Mouse (Mus musculus) urinary bladder, postnatal 25 days (tissue): ENCODE results near the gene Gabrr1.
"Not testable (repeated sequence)": the region's sequence is repeated elsewhere in the genome, so short reads cannot be mapped to it uniquely, and the experiment has no call there.

Source experiments
- DNase-seq: peaks from one replicate; pipeline ENCODE4 v3.0.0; 2022; ENCODE audit warnings: low spot score

Gene Gabrr1

GRCm38 (mm10) chr4:33132221-33132620, at the start of gene Gabrr1:
Gene Gabrr1 (plus strand): TSS chr4:33132521.
- DNase-seq = no peak

- DNase-seq = no peak
These were observed 33.1 kb upstream of the Gabrr1 start for GRCm38 (mm10) chr4:33099118-33099694.

GRCm38 (mm10) chr4:33109720-33110458, 22.4 kb upstream of the Gabrr1 start:
- DNase-seq = no peak

- DNase-seq = no peak
These were observed 21.5 kb upstream of the Gabrr1 start for GRCm38 (mm10) chr4:33110845-33111244.

GRCm38 (mm10) chr4:33111358-33111757, 21.0 kb upstream of the Gabrr1 start:
- no peak for DNase-seq

- DNase-seq = not testable (repeated sequence)
These were observed 19.5 kb upstream of the Gabrr1 start for GRCm38 (mm10) chr4:33112866-33113265.

GRCm38 (mm10) chr4:33119118-33119517, 13.2 kb upstream of the Gabrr1 start:
- DNase-seq = peak; percentile 72

- DNase-seq = peak; percentile 26
These were observed 7.8 kb upstream of the Gabrr1 start for GRCm38 (mm10) chr4:33124493-33124892.

- no peak for DNase-seq
These were observed 6.8 kb upstream of the Gabrr1 start for GRCm38 (mm10) chr4:33125409-33126084.

GRCm38 (mm10) chr4:33146679-33147291, 14.5 kb downstream of the Gabrr1 start:
- no peak for DNase-seq

- DNase-seq = peak; percentile 20
These were observed 15.5 kb downstream of the Gabrr1 start for GRCm38 (mm10) chr4:33147825-33148224.

- DNase-seq = no peak
These were observed 16.8 kb downstream of the Gabrr1 start for GRCm38 (mm10) chr4:33149150-33149549.

GRCm38 (mm10) chr4:33152087-33153038, 20.0 kb downstream of the Gabrr1 start:
- no peak for DNase-seq

GRCm38 (mm10) chr4:33183477-33183876, 51.2 kb downstream of the Gabrr1 start:
- no peak for DNase-seq

- DNase-seq = peak; percentile 12
These were observed 55.8 kb downstream of the Gabrr1 start for GRCm38 (mm10) chr4:33188164-33188563.

- DNase-seq = peak; percentile 72
These were observed 56.7 kb downstream of the Gabrr1 start for GRCm38 (mm10) chr4:33188781-33189734.

- DNase-seq = no peak
These were observed 57.4 kb downstream of the Gabrr1 start, which contains the start of gene Pm20d2 for GRCm38 (mm10) chr4:33189735-33190036. Gene Pm20d2 (minus strand): TSS chr4:33189737.

- no peak for DNase-seq
These were observed 65.8 kb downstream of the Gabrr1 start for GRCm38 (mm10) chr4:33198117-33198516.

- peak; percentile 26 for DNase-seq
These were observed 72.4 kb downstream of the Gabrr1 start for GRCm38 (mm10) chr4:33204682-33205081.

GRCm38 (mm10) chr4:33207551-33207950, 75.2 kb downstream of the Gabrr1 start:
- DNase-seq = no peak
